Mouse (Mus musculus) CH12.LX (cell line): Measurements from ENCODE around the gene Slc39a3. TPM values are rescaled to one million over a fixed set of nuclear protein-coding genes. Genes with fewer than 3 reads are reported as not detected.

Experiments used
- DNase-seq: peaks from one replicate; pipeline ENCODE4 v3.0.0-alpha.2; 2013; ENCODE audit errors: extremely low read depth
- H3K27ac ChIP-seq: 2 replicates; pipeline ENCODE4 v1.5.1; 2012; ENCODE audit warnings: low read depth, mild to moderate bottlenecking, control low read depth, moderate library complexity; ENCODE audit not compliant: insufficient read depth
- H3K27me3 ChIP-seq: replicated peaks from 2 replicates; pipeline ENCODE3; 2012; ENCODE audit warnings: inconsistent platforms
- H3K36me3 ChIP-seq, 2 experiments: replicated peaks in 1 of 2; 2 replicates each; pipeline versions ENCODE3 to v1.6.1; 2012; ENCODE audit warnings: inconsistent platforms in 1 of 2, low read length in 1 of 2, mild to moderate bottlenecking in 1 of 2, mixed read lengths in 1 of 2, moderate library complexity in 1 of 2; ENCODE audit not compliant: control insufficient read depth in 1 of 2, insufficient read depth in 1 of 2
- H3K4me1 ChIP-seq, 2 experiments: 2 replicates each; pipeline ENCODE4 v1.6.1; 2012; ENCODE audit warnings: inconsistent platforms in 1 of 2, moderate library complexity in 1 of 2; ENCODE audit not compliant: insufficient read depth in 2 of 2, control insufficient read depth in 1 of 2
- H3K4me2 ChIP-seq: 2 replicates; pipeline ENCODE4 v1.6.1; 2012; ENCODE audit warnings: low read depth, mild to moderate bottlenecking, control low read depth; ENCODE audit not compliant: poor library complexity, insufficient read depth, severe bottlenecking
- H3K4me3 ChIP-seq, 3 experiments: fragments of 150-350 bp in 1 of 3; sonication (generic) in 1 of 3; replicated peaks in 1 of 3; 2 replicates each; pipeline versions ENCODE3 to v1.5.1; 2011 to 2012; ENCODE audit warnings: low read depth in 2 of 3, low read length in 2 of 3, mild to moderate bottlenecking in 2 of 3, moderate library complexity in 2 of 3, control low read depth in 1 of 3, improper control_type of control experiment in 1 of 3, inconsistent platforms in 1 of 3, mixed read lengths in 1 of 3; ENCODE audit not compliant: poor library complexity in 1 of 3
- H3K79me2 ChIP-seq: replicated peaks from 2 replicates; pipeline ENCODE4 v1.6.1; 2012; ENCODE audit warnings: mild to moderate bottlenecking, moderate library complexity; ENCODE audit not compliant: control insufficient read depth, poor library complexity, insufficient read depth, severe bottlenecking; ENCODE audit errors: extremely low read depth
- H3K9ac ChIP-seq: 2 replicates; pipeline ENCODE4 v1.6.1; 2012; ENCODE audit warnings: low read depth, mild to moderate bottlenecking, control low read depth, moderate library complexity; ENCODE audit not compliant: insufficient read depth
- H3K9me3 ChIP-seq: replicated peaks from 2 replicates; pipeline ENCODE3; 2012; ENCODE audit warnings: low read length, inconsistent platforms, mixed read lengths
- CHD1 ChIP-seq: IDR thresholded peaks from 2 replicates; pipeline ENCODE4 v1.6.1; 2012; ENCODE audit warnings: low read depth, low read length, improper control_type of control experiment, inconsistent platforms
- CTCF ChIP-seq, 2 experiments: IDR thresholded peaks in 1 of 2; conservative IDR thresholded peaks in 1 of 2; 2 replicates each; pipeline ENCODE4 v1.5.1; 2011 to 2012; ENCODE audit warnings: low read depth in 2 of 2, low read length in 2 of 2, improper control_type of control experiment in 1 of 2, inconsistent platforms in 1 of 2, mild to moderate bottlenecking in 1 of 2, moderate library complexity in 1 of 2
- E2F4 ChIP-seq: IDR thresholded peaks from 2 replicates; pipeline ENCODE4 v1.6.1; 2011; ENCODE audit warnings: low read depth, low read length, improper control_type of control experiment; ENCODE audit not compliant: insufficient replicate concordance
- EP300 ChIP-seq: IDR thresholded peaks from 2 replicates; pipeline ENCODE4 v1.6.1; 2011; ENCODE audit warnings: low read length, improper control_type of control experiment
- GABPA ChIP-seq: IDR thresholded peaks from 2 replicates; pipeline ENCODE4 v1.6.1; 2012; ENCODE audit warnings: low read depth, low read length, improper control_type of control experiment, inconsistent platforms; ENCODE audit not compliant: insufficient replicate concordance
- HCFC1 ChIP-seq: IDR thresholded peaks from 2 replicates; pipeline ENCODE4 v1.6.1; 2012; ENCODE audit warnings: low read depth, mild to moderate bottlenecking, inconsistent platforms, low read length, improper control_type of control experiment
- IRF4 ChIP-seq: IDR thresholded peaks from 2 replicates; pipeline ENCODE4 v1.6.1; 2014; ENCODE audit warnings: low read depth, mild to moderate bottlenecking, inconsistent platforms, low read length, improper control_type of control experiment
- JUN ChIP-seq: IDR thresholded peaks from 2 replicates; pipeline ENCODE4 v1.6.1; 2011; ENCODE audit warnings: low read depth, mild to moderate bottlenecking, low read length, improper control_type of control experiment, moderate library complexity; ENCODE audit not compliant: insufficient read depth
- JUND ChIP-seq: conservative IDR thresholded peaks from 2 replicates; pipeline ENCODE4 v1.6.1; 2011; ENCODE audit warnings: low read depth, low read length, improper control_type of control experiment
- KAT2A ChIP-seq: IDR thresholded peaks from 2 replicates; pipeline ENCODE4 v1.6.1; 2012; ENCODE audit warnings: low read length, improper control_type of control experiment, inconsistent platforms; ENCODE audit not compliant: insufficient replicate concordance
- MAZ ChIP-seq: IDR thresholded peaks from 2 replicates; pipeline ENCODE4 v1.6.1; 2012; ENCODE audit warnings: low read depth, mild to moderate bottlenecking, inconsistent platforms, low read length, improper control_type of control experiment, moderate library complexity
- MEF2A ChIP-seq: IDR thresholded peaks from 2 replicates; pipeline ENCODE4 v1.6.1; 2014; ENCODE audit warnings: low read depth, mild to moderate bottlenecking, inconsistent platforms, low read length, improper control_type of control experiment, borderline replicate concordance
- MXI1 ChIP-seq: IDR thresholded peaks from 2 replicates; pipeline ENCODE4 v1.6.1; 2011; ENCODE audit warnings: mild to moderate bottlenecking, low read depth, low read length, improper control_type of control experiment
- NELFE ChIP-seq: IDR thresholded peaks from 2 replicates; pipeline ENCODE4 v1.6.1; 2011; ENCODE audit warnings: low read depth, low read length, improper control_type of control experiment
- NRF1 ChIP-seq: IDR thresholded peaks from 2 replicates; pipeline ENCODE4 v1.6.1; 2014; ENCODE audit warnings: low read depth, mild to moderate bottlenecking, inconsistent platforms, low read length, improper control_type of control experiment, moderate library complexity
- POLR2AphosphoS2 ChIP-seq: IDR thresholded peaks from 2 replicates; pipeline ENCODE4 v1.6.1; 2011; ENCODE audit warnings: low read depth, low read length, improper control_type of control experiment
- RAD21 ChIP-seq: IDR thresholded peaks from 2 replicates; pipeline ENCODE4 v1.6.1; 2011; ENCODE audit warnings: low read depth, mild to moderate bottlenecking, low read length, improper control_type of control experiment, moderate library complexity
- SIN3A ChIP-seq: IDR thresholded peaks from 2 replicates; pipeline ENCODE4 v1.6.1; 2012; ENCODE audit warnings: low read length, improper control_type of control experiment, inconsistent platforms
- SMC3 ChIP-seq: IDR thresholded peaks from 2 replicates; pipeline ENCODE4 v1.6.1; 2011; ENCODE audit warnings: low read depth, low read length, improper control_type of control experiment
- TBP ChIP-seq: conservative IDR thresholded peaks from 2 replicates; pipeline ENCODE4 v1.6.1; 2011; ENCODE audit warnings: low read depth, low read length, improper control_type of control experiment
- TCF12 ChIP-seq: IDR thresholded peaks from 2 replicates; pipeline ENCODE4 v1.6.1; 2014; ENCODE audit warnings: low read depth, mild to moderate bottlenecking, inconsistent platforms, low read length, improper control_type of control experiment
- UBTF ChIP-seq: IDR thresholded peaks from 2 replicates; pipeline ENCODE4 v1.6.1; 2012; ENCODE audit warnings: low read depth, mild to moderate bottlenecking, inconsistent platforms, low read length, improper control_type of control experiment, moderate library complexity
- USF1 ChIP-seq: IDR thresholded peaks from 2 replicates; pipeline ENCODE4 v1.6.1; 2014; ENCODE audit warnings: low read depth, mild to moderate bottlenecking, inconsistent platforms, low read length, improper control_type of control experiment
- ZC3H11A ChIP-seq: IDR thresholded peaks from 2 replicates; pipeline ENCODE4 v1.6.1; 2012; ENCODE audit warnings: low read depth, mild to moderate bottlenecking, inconsistent platforms, low read length, improper control_type of control experiment
- ZMIZ1 ChIP-seq: IDR thresholded peaks from 2 replicates; pipeline ENCODE4 v1.6.1; 2012; ENCODE audit warnings: low read depth, mild to moderate bottlenecking, inconsistent platforms, low read length, improper control_type of control experiment
- ZNF384 ChIP-seq: IDR thresholded peaks from 2 replicates; pipeline ENCODE4 v1.6.1; 2012; ENCODE audit warnings: low read depth, low read length, improper control_type of control experiment, inconsistent platforms
- dilution Hi-C: fragments of 300-500 bp; cut with MboI; formaldehyde crosslinking; loops from 2 replicates; pipeline ENCODE4 v1.14.3; 2020; ENCODE audit warnings: low sequenced_read_pairs; ENCODE audit not compliant: extremely low pct_unique_long_range_greater_than_20kb, extremely low pct_ligation_motif_present
- in situ Hi-C: fragments of 300-500 bp; cut with MboI; formaldehyde crosslinking; loops from 3 replicates; pipeline ENCODE4 v1.14.3; 2019; ENCODE audit warnings: low sequenced_read_pairs, low pct_ligation_motif_present, low pct_unique_long_range_greater_than_20kb, mixed read lengths
- polyA plus RNA-seq: library from polyadenylated mRNA; unstranded; fragments of >175 nt; gene quantifications from 2 replicates; pipeline ENCODE4 v1.2.1, GENCODE M21; 2012; ENCODE audit warnings: low read depth; ENCODE audit not compliant: insufficient read length
- total RNA-seq, 2 experiments: library from RNA; depleted of rRNA; stranded (reverse); fragments of 300-350 nt in 1 of 2; fragments of >200 nt in 1 of 2; gene quantifications; 2 replicates each; pipeline ENCODE4 v1.2.3; 2012 to 2014

Slc39a3 gene
- total and polyA plus RNA-seq, 3 experiments, result 3.9 to 7.2 (median 4.2) TPM

GRCm38 (mm10) chr10:81052577-81052976 is 15.4 kb upstream of the Slc39a3 start:
- in situ Hi-C loops, result no loop called here
- no peak overlapping the region for H3K9ac ChIP-seq
- peaks cover 34% of the 10 kb centered on the region for H3K79me2 ChIP-seq
- H3K9me3 ChIP-seq, result no peaks in the 10 kb centered on the region
- no peaks in the 10 kb centered on the region for H3K27me3 ChIP-seq
- H3K27ac ChIP-seq, result no peak overlapping the region
- H3K4me3 ChIP-seq, result no peak overlapping the region
- H3K4me1 ChIP-seq, result peaks cover 0 to 15% of the 10 kb centered on the region in 2 experiments; a peak in 2 of 4 replicates
- H3K36me3 ChIP-seq, result peaks cover 58 to 99% of the 10 kb centered on the region in 2 experiments
- no peak for TF ChIP-seq CTCF (conservative IDR thresholded peaks at IDR 0.05 in 1 of 2, IDR thresholded peaks at IDR 0.05 in 1 of 2; ENCODE audit: low read depth in 2 of 2, low read length in 2 of 2)
- DNase-seq, result no peak
- no peak overlapping the region for H3K4me2 ChIP-seq
- dilution Hi-C loops, result no loop called here

- no peak overlapping the region for H3K4me2 ChIP-seq
These were observed 13.9 kb upstream of the Slc39a3 start for GRCm38 (mm10) chr10:81051133-81051532.

GRCm38 (mm10) chr10:81050645-81051044 is 13.4 kb upstream of the Slc39a3 start:
- peaks cover 73 to 99% of the 10 kb centered on the region in 2 experiments for H3K36me3 ChIP-seq
- H3K9ac ChIP-seq, result no peak overlapping the region
- dilution Hi-C loops (no loop called here), in situ Hi-C loops (no loop called here)
- peak; percentile 38 for DNase-seq
- H3K27ac ChIP-seq, result no peak overlapping the region
- H3K79me2 ChIP-seq, result peaks cover 20% of the 10 kb centered on the region
- H3K9me3 ChIP-seq, result no peaks in the 10 kb centered on the region
- no peak overlapping the region for H3K4me3 ChIP-seq
- H3K27me3 ChIP-seq, result no peaks in the 10 kb centered on the region
- no peak overlapping the region for H3K4me2 ChIP-seq
- H3K4me1 ChIP-seq, result no peaks in the 10 kb centered on the region
- TF ChIP-seq MXI1 (no peak), RAD21 (peak; percentile 44), HCFC1 (no peak), JUND (no peak), USF1 (no peak), CHD1 (no peak), MEF2A (no peak), KAT2A (no peak), POLR2AphosphoS2 (no peak), IRF4 (no peak), SIN3A (no peak), E2F4 (no peak), CTCF (conservative IDR thresholded peaks at IDR 0.05 in 1 of 2, IDR thresholded peaks at IDR 0.05 in 1 of 2; ENCODE audit: low read depth in 2 of 2, low read length in 2 of 2) (peak; percentile 24 to 68; a peak in 3 of 4 replicates), UBTF (no peak), SMC3 (peak; percentile 59), NRF1 (no peak), ZC3H11A (no peak), JUN (no peak), EP300 (no peak), MAZ (no peak), GABPA (no peak), TCF12 (no peak), ZMIZ1 (no peak), ZNF384 (no peak)

More at GRCm38 (mm10) chr10:81051133-81051532, 13.9 kb upstream of the Slc39a3 start:
- no peak overlapping the region for H3K4me3 ChIP-seq
- no peak overlapping the region for H3K27ac ChIP-seq
- no peaks in the 10 kb centered on the region for H3K27me3 ChIP-seq
- no peak for DNase-seq
- 0 out of 4 replicates have a peak, but pooled peaks cover 0 to under 1% of the 10 kb centered on the region in 2 experiments for H3K4me1 ChIP-seq
- dilution Hi-C loops (no loop called here), in situ Hi-C loops (no loop called here)
- no peaks in the 10 kb centered on the region for H3K9me3 ChIP-seq
- peaks cover 23% of the 10 kb centered on the region for H3K79me2 ChIP-seq
- H3K9ac ChIP-seq, result no peak overlapping the region
- H3K36me3 ChIP-seq, result peaks cover 71 to 98% of the 10 kb centered on the region in 2 experiments
- no peak for TF ChIP-seq MAZ
- no peak for TF ChIP-seq KAT2A
- TF ChIP-seq TBP, result no peak
- no peak for TF ChIP-seq NELFE
- no peak for TF ChIP-seq SMC3
